Mouse (Mus musculus) ES-E14 (cell line): Measurements from ENCODE around the gene Slc16a6. TPM values are rescaled to one million over a fixed set of nuclear protein-coding genes. Genes with fewer than 3 reads are reported as not detected.
A peak's percentile ranks its signal among the peaks of the same experiment; 100 is the strongest.

ENCODE experiments used
- DNase-seq: peaks from one replicate; pipeline ENCODE4 v3.0.0-alpha.2; 2013; ENCODE audit warnings: low read depth, low spot score
- H3K27ac ChIP-seq: 2 replicates; pipeline ENCODE4 v1.5.1; 2012; ENCODE audit warnings: low read depth, mild to moderate bottlenecking, low read length, moderate library complexity, mixed read lengths; ENCODE audit not compliant: poor library complexity, insufficient read depth, severe bottlenecking
- H3K36me3 ChIP-seq: 2 replicates; pipeline ENCODE4 v1.6.1; 2012; ENCODE audit warnings: mild to moderate bottlenecking, low read length, moderate library complexity, mixed read lengths; ENCODE audit not compliant: control insufficient read depth, poor library complexity, insufficient read depth, severe bottlenecking
- H3K4me1 ChIP-seq, 2 experiments: fragments of 150-350 bp in 1 of 2; sonication (generic) in 1 of 2; 2 replicates each; pipeline ENCODE4 v1.6.1; 2012; ENCODE audit warnings: low read length in 2 of 2, mild to moderate bottlenecking in 1 of 2, mixed read lengths in 1 of 2; ENCODE audit not compliant: control insufficient read depth in 2 of 2, insufficient read depth in 2 of 2, poor library complexity in 1 of 2
- H3K4me3 ChIP-seq, 2 experiments: fragments of 150-350 bp in 1 of 2; sonication (generic) in 1 of 2; 2 replicates each; pipeline ENCODE4 v1.5.1; 2012; ENCODE audit warnings: low read length in 2 of 2, low read depth in 1 of 2, mild to moderate bottlenecking in 1 of 2, mixed read lengths in 1 of 2; ENCODE audit not compliant: insufficient read depth in 1 of 2, poor library complexity in 1 of 2, severe bottlenecking in 1 of 2
- H3K9ac ChIP-seq: 2 replicates; pipeline ENCODE4 v1.6.1; 2012; ENCODE audit warnings: low read depth, mild to moderate bottlenecking, low read length, mixed read lengths; ENCODE audit not compliant: poor library complexity, insufficient read depth, severe bottlenecking
- H3K9me3 ChIP-seq: fragments of 150-350 bp; sonication (generic); 2 replicates; pipeline ENCODE4 v1.6.1; 2012; ENCODE audit warnings: low read depth, mild to moderate bottlenecking, low read length; ENCODE audit not compliant: control insufficient read depth, insufficient read depth
- CHD2 ChIP-seq: IDR thresholded peaks from 2 replicates; pipeline ENCODE4 v1.6.1; 2014; ENCODE audit warnings: mild to moderate bottlenecking, low read depth, low read length, inconsistent platforms
- HCFC1 ChIP-seq: IDR thresholded peaks from 2 replicates; pipeline ENCODE4 v1.6.1; 2012; ENCODE audit warnings: low read length, inconsistent platforms, borderline replicate concordance; ENCODE audit not compliant: insufficient read depth
- MAFK ChIP-seq: IDR thresholded peaks from 2 replicates; pipeline ENCODE4 v1.6.1; 2014; ENCODE audit warnings: mild to moderate bottlenecking, low read depth, low read length, inconsistent platforms; ENCODE audit not compliant: insufficient read depth
- ZC3H11A ChIP-seq: IDR thresholded peaks from 2 replicates; pipeline ENCODE4 v1.6.1; 2012; ENCODE audit warnings: low read depth, mild to moderate bottlenecking, inconsistent platforms, low read length, borderline replicate concordance
- ZNF384 ChIP-seq: IDR thresholded peaks from 2 replicates; pipeline ENCODE4 v1.6.1; 2012; ENCODE audit warnings: low read depth, low read length, inconsistent platforms
- in situ Hi-C, 2 experiments: fragments of 600-800 bp; cut with MboI; formaldehyde crosslinking; loops; one replicate each; pipeline ENCODE4 v1.15.1; 2025; ENCODE audit warnings: low sequenced_read_pairs in 2 of 2, inconsistent platforms in 1 of 2; ENCODE audit not compliant: unreplicated experiment in 2 of 2
- total RNA-seq: library from RNA; depleted of rRNA; stranded (reverse); fragments of 300-350 nt; gene quantifications from 2 replicates; pipeline ENCODE4 v1.2.3, GENCODE M21; 2012

Gene Slc16a6
- total RNA-seq, 1 experiment, result 26.8 TPM

DNA sequence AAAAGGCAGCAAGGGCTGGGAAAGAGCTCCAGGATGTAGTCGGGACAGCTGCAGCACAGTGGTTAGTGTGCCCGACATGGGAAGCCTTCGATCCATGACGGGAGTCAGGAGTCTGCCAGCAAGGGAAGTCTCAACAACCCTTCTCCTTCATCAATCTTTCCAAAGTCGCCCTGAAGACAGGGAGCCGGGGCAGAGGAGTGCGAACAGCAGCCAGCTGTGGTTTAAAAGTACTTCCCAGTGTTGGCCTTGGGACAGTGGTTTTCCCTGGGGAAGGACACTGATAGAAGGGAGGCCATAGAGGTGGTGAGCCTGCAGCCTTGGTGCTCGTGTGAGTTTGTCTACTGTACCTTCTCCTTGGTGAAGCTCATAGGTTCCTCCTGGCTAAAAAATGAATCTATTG lies 6.4 kb downstream of the Slc16a6 start:
- in situ Hi-C loops, result no loop called here
- no peak overlapping the region for H3K9ac ChIP-seq
- no peaks in the 10 kb centered on the region for H3K9me3 ChIP-seq
- H3K27ac ChIP-seq, result no peak overlapping the region; the same call in 1 of the 2 replicates
- no peak overlapping the region for H3K4me3 ChIP-seq
- peaks cover 0 to 3% of the 10 kb centered on the region in 2 experiments; a peak in 1 of 4 replicates for H3K4me1 ChIP-seq
- H3K36me3 ChIP-seq, result peaks cover 11% of the 10 kb centered on the region
- DNase-seq, result no peak
- TF ChIP-seq ZNF384, result no peak
- no peak for TF ChIP-seq MAFK
- no peak for TF ChIP-seq CHD2
- no peak for TF ChIP-seq ZC3H11A
- TF ChIP-seq HCFC1, result no peak

DNA sequence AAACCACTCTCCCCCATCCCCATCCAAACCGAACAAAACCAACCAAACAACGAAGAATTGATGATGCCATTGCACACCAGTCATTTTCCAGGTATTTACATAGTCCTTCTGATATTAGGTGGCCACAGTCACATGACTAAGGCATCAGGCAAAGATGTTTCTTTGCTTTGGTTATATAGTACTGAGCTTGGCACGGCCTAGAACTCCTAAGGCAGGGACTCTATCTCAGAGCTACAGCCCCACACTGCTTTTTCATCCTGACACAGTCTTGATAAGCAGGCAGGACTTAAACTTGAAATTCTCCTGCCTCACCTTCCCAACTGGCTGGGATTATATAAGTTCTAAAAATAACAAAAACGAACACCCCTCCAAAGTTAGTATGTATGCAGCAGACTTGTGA lies 8.3 kb downstream of the Slc16a6 start:
- Histone ChIP-seq H3K4me1 (peaks cover 0 to 2% of the 10 kb centered on the region in 2 experiments; a peak in 1 of 4 replicates), H3K27ac (no peak overlapping the region), H3K9me3 (no peaks in the 10 kb centered on the region), H3K36me3 (peaks cover 11% of the 10 kb centered on the region), H3K9ac (no peak overlapping the region), H3K4me3 (no peak overlapping the region)
- DNase-seq, result no peak
- in situ Hi-C loops, result no loop called here
- TF ChIP-seq ZC3H11A (no peak), CHD2 (no peak), HCFC1 (no peak), ZNF384 (no peak), MAFK (no peak)

DNA sequence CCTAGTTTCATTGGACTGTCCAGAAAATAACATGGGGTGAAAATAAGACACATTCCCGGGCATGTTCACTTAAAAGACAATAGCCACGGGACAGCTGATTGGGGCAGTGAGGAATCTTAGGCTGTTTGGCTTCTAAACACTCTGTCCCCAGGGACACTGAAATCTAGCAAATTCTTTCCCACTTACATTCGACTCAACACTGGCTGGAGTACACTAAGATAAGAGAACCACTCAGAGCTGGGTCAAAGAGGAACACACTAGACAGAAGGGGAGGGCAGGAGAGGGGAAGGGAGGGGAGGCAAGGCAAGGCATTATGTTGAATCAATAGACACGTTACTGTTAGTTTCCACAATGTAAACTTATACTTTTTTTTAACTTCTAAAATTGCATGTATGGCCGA lies 12.8 kb downstream of the Slc16a6 start:
- Histone ChIP-seq H3K9me3 (no peaks in the 10 kb centered on the region), H3K4me1 (no peaks in the 10 kb centered on the region), H3K36me3 (peaks cover 8% of the 10 kb centered on the region), H3K9ac (no peak overlapping the region), H3K27ac (no peak overlapping the region), H3K4me3 (no peak overlapping the region)
- TF ChIP-seq ZNF384 (no peak), CHD2 (no peak), ZC3H11A (no peak), MAFK (no peak), HCFC1 (no peak)
- DNase-seq, result no peak
- in situ Hi-C loops, result no loop called here

DNA sequence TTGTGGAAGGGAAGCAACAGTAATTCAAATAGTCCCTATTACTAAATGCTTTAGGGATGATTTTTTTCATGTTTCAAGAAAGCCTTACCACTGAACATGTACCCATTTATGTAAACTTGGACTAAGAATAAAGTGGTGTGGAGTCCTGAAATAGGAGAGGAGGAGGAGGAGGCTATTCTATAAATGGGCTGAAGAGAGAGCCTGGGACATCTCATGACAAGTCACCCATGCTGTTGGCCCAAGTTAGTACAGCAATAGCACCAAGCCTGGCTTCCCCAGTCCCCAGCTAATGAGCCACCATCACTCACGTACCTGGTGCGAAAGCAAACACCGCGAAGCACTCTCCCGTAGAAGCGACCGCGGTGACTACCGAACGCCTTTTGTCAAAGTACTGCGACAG lies 15.2 kb downstream of the Slc16a6 start:
- TF ChIP-seq HCFC1 (no peak), MAFK (no peak), ZC3H11A (no peak), ZNF384 (no peak)
- Histone ChIP-seq H3K36me3 (peaks cover 19% of the 10 kb centered on the region), H3K4me3 (no peak overlapping the region), H3K9ac (no peak overlapping the region), H3K9me3 (no peaks in the 10 kb centered on the region), H3K4me1 (no peaks in the 10 kb centered on the region; a peak in 1 of 4 replicates), H3K27ac (no peak overlapping the region)
- in situ Hi-C loops, result no loop called here
- no peak for DNase-seq

DNA sequence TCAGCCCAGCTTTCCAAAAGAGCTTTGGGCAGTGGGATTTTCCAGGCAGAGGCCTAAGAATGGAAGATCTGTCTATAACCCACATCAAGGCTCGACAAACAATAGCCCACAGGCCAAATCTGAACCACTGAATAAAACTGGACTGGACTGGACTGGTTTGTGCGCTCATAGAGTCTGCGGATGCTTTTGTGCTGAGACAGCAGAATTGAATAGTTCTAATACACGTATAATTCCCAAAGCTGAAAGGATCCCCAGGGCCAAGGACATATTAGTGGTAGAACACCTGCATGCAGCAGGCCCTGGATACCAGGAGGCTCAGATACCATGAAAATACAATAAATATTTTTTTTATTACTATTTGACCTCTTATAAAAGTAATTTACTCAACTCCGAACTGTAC lies 17.1 kb downstream of the Slc16a6 start:
- Histone ChIP-seq H3K9ac (no peak overlapping the region), H3K9me3 (no peaks in the 10 kb centered on the region), H3K36me3 (peaks cover 23% of the 10 kb centered on the region), H3K4me3 (no peak overlapping the region), H3K27ac (no peak overlapping the region), H3K4me1 (no peaks in the 10 kb centered on the region; a peak in 1 of 4 replicates)
- no peak for DNase-seq
- in situ Hi-C loops, result no loop called here
- TF ChIP-seq MAFK, result peak; percentile 81
- no peak for TF ChIP-seq HCFC1
